Mouse (Mus musculus) embryonic fibroblast, embryonic 13.5 days (primary cell): ENCODE measurements around the gene Nfkbiz. TPM values are rescaled to one million over a fixed set of nuclear protein-coding genes. Genes with fewer than 3 reads are reported as not detected.
"Not testable (repeated sequence)": the region's sequence is repeated elsewhere in the genome, so short reads cannot be mapped to it uniquely, and the experiment has no call there.

ENCODE experiments used
- H3K27ac ChIP-seq: 2 replicates; pipeline ENCODE4 v1.5.1; 2012; ENCODE audit warnings: low read length, control low read depth, inconsistent platforms; ENCODE audit not compliant: insufficient read depth
- H3K4me1 ChIP-seq: 2 replicates; pipeline ENCODE4 v1.6.1; 2011; ENCODE audit warnings: low read length; ENCODE audit not compliant: control insufficient read depth, insufficient read depth
- H3K4me3 ChIP-seq: 2 replicates; pipeline ENCODE4 v1.5.1; 2011; ENCODE audit warnings: mild to moderate bottlenecking, control low read depth, low read length; ENCODE audit not compliant: insufficient read depth
- CTCF ChIP-seq: IDR thresholded peaks from 2 replicates; pipeline ENCODE4 v1.5.1; 2011; ENCODE audit warnings: mild to moderate bottlenecking, control low read depth, low read length, moderate library complexity, borderline replicate concordance; ENCODE audit not compliant: insufficient read depth
- POLR2A ChIP-seq: IDR thresholded peaks from 2 replicates; pipeline ENCODE4 v1.6.1; 2011; ENCODE audit warnings: low read depth, mild to moderate bottlenecking, control low read depth, low read length, moderate library complexity
- polyA plus RNA-seq: library from polyadenylated mRNA; stranded (reverse); fragments of >200 nt; gene quantifications from 2 replicates; pipeline ENCODE4 v1.2.4, GENCODE M21; 2011; ENCODE audit warnings: low read depth; ENCODE audit not compliant: missing spikeins, insufficient read length

Nfkbiz gene
- polyA plus RNA-seq: 13.7 and 23.2 TPM in 2 replicates

GRCm38 (mm10) chr16:55838510-55839474 lies at the start of gene Nfkbiz:
Gene Nfkbiz (minus strand): TSS chr16:55838899.
- Histone ChIP-seq H3K27ac (peak within 1 kb of the TSS; percentile 97), H3K4me1 (peaks cover 7% of the 10 kb centered on the region; the same call in 1 of the 2 replicates), H3K4me3 (peak within 1 kb of the TSS; percentile 86)
- TF ChIP-seq CTCF (no peak), POLR2A (peak; percentile 63)

GRCm38 (mm10) chr16:55887814-55888583 lies 49.3 kb upstream of the Nfkbiz start:
- TF ChIP-seq CTCF (no peak), POLR2A (no peak)

GRCm38 (mm10) chr16:55884246-55884645 lies 45.5 kb upstream of the Nfkbiz start:
- TF ChIP-seq CTCF (no peak), POLR2A (no peak)
- no peak overlapping the region for H3K4me3 ChIP-seq
- H3K27ac ChIP-seq: no peak overlapping the region
- H3K4me1 ChIP-seq: peaks cover 7% of the 10 kb centered on the region; the same call in 1 of the 2 replicates

More at GRCm38 (mm10) chr16:55887814-55888583, 49.3 kb upstream of the Nfkbiz start:
- H3K27ac ChIP-seq: no peak overlapping the region
- no peak overlapping the region for H3K4me3 ChIP-seq
- H3K4me1 ChIP-seq: peaks cover 7% of the 10 kb centered on the region; the same call in 1 of the 2 replicates

GRCm38 (mm10) chr16:55876025-55876424 lies 37.3 kb upstream of the Nfkbiz start:
- Histone ChIP-seq H3K27ac (no peak overlapping the region), H3K4me3 (no peak overlapping the region), H3K4me1 (no peaks in the 10 kb centered on the region)
- TF ChIP-seq POLR2A: no peak
- no peak for TF ChIP-seq CTCF

GRCm38 (mm10) chr16:55863832-55864231 lies 25.1 kb upstream of the Nfkbiz start:
- Histone ChIP-seq H3K4me1 (no peaks in the 10 kb centered on the region), H3K4me3 (no peak overlapping the region), H3K27ac (no peak overlapping the region)
- TF ChIP-seq POLR2A (no peak), CTCF (no peak)

- Histone ChIP-seq H3K4me1 (no peaks in the 10 kb centered on the region), H3K27ac (no peak overlapping the region), H3K4me3 (no peak overlapping the region)
- no peak for TF ChIP-seq POLR2A
- TF ChIP-seq CTCF: peak; percentile 79
Measured at GRCm38 (mm10) chr16:55863149-55863815, 24.6 kb upstream of the Nfkbiz start.

- Histone ChIP-seq H3K4me1 (no peaks in the 10 kb centered on the region), H3K27ac (no peak overlapping the region)
- TF ChIP-seq CTCF: no peak
- TF ChIP-seq POLR2A: no peak
Measured at GRCm38 (mm10) chr16:55861104-55861503, 22.4 kb upstream of the Nfkbiz start.

GRCm38 (mm10) chr16:55859421-55859820 lies 20.7 kb upstream of the Nfkbiz start:
- H3K4me1 ChIP-seq, H3K4me3 ChIP-seq, H3K27ac ChIP-seq: not testable (repeated sequence)

More at GRCm38 (mm10) chr16:55861104-55861503, 22.4 kb upstream of the Nfkbiz start:
- H3K4me3 ChIP-seq: no peak overlapping the region

GRCm38 (mm10) chr16:55858465-55858864 lies 19.8 kb upstream of the Nfkbiz start:
- Histone ChIP-seq H3K4me1 (no peaks in the 10 kb centered on the region), H3K4me3 (no peak overlapping the region), H3K27ac (no peak overlapping the region)
- TF ChIP-seq POLR2A (no peak), CTCF (peak; percentile 77)
